Mouse (Mus musculus) heart, embryonic 15.5 days (tissue): ENCODE results near the gene Kdm2a. TPM values are rescaled to one million over a fixed set of nuclear protein-coding genes. Genes with fewer than 3 reads are reported as not detected.

Source experiments
- ATAC-seq: fragments of 200-750 bp; cut with Nextera tagmentation; replicated peaks from 2 replicates; pipeline ENCODE4 v1.8.0; 2017; ENCODE audit warnings: low read depth, moderate TSS enrichment; ENCODE audit not compliant: insufficient number of reproducible peaks, insufficient read depth, low FRiP score
- H3K27ac ChIP-seq: fragments of 300-500 bp; sonication (generic); 2 replicates; pipeline ENCODE4 v1.5.1; 2015; ENCODE audit warnings: mild to moderate bottlenecking, inconsistent platforms
- H3K27me3 ChIP-seq: fragments of 300-500 bp; sonication (generic); 2 replicates; pipeline ENCODE4 v1.6.1; 2015; ENCODE audit warnings: inconsistent platforms
- H3K36me3 ChIP-seq: fragments of 300-500 bp; sonication (generic); 2 replicates; pipeline ENCODE4 v1.6.1; 2015; ENCODE audit warnings: mild to moderate bottlenecking, inconsistent platforms
- H3K4me1 ChIP-seq: fragments of 300-500 bp; sonication (generic); replicated peaks from 2 replicates; pipeline ENCODE4 v1.6.1; 2015; ENCODE audit warnings: inconsistent platforms
- H3K4me2 ChIP-seq: fragments of 300-500 bp; sonication (generic); 2 replicates; pipeline ENCODE4 v1.6.1; 2015; ENCODE audit warnings: inconsistent platforms, mild to moderate bottlenecking, moderate library complexity
- H3K4me3 ChIP-seq: fragments of 300-500 bp; sonication (generic); 2 replicates; pipeline ENCODE4 v1.5.1; 2015; ENCODE audit warnings: mild to moderate bottlenecking, inconsistent platforms
- H3K9ac ChIP-seq: fragments of 300-500 bp; sonication (generic); 2 replicates; pipeline ENCODE4 v1.6.1; 2015; ENCODE audit warnings: mild to moderate bottlenecking, inconsistent platforms
- H3K9me3 ChIP-seq: fragments of 300-500 bp; sonication (generic); replicated peaks from 2 replicates; pipeline ENCODE4 v1.6.1; 2016; ENCODE audit warnings: inconsistent platforms
- WGBS: fragments of 180-500 bp; shearing (Covaris S2); methylation state at CpG from one replicate; pipeline ENCODE4 v1.1.7; 2015; ENCODE audit warnings: mixed read lengths; 5-methylcytosine and 5-hydroxymethylcytosine counted together
- polyA plus RNA-seq: library from polyadenylated mRNA; unstranded; fragments of >200 nt; fragmentation: Nextera tagmentation; extraction: Ambion mirVana; gene quantifications from 2 replicates; pipeline ENCODE4 v1.2.1, GENCODE M21; 2015

Kdm2a gene
- polyA plus RNA-seq, 1 experiment from 2014 or later, result 29.5 TPM

DNA sequence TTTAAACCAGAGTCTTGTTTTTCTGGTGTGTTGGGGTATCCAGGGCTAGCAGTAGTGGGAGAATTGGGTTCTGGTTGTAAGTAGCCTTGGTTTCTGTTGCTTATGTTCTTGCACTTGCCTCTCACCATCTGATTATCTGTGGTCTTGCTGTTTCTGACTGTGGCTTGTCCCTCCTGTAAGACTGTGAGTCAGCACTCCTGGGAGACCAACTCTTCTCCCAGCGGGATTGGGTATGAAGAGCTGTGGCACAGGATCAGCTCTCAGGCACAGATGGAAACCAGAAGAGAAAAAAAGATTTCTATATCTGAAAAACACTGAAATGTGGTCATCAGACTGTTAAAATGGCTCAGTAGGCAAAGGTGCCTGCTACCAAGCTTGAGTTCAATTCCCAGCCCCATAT lies 16.5 kb upstream of the Kdm2a start:
- no peaks in the 10 kb centered on the region for H3K9me3 ChIP-seq
- H3K9ac ChIP-seq, result no peak overlapping the region
- 72% methylated on average over 1 of the region's 1 CpGs for WGBS
- H3K27ac ChIP-seq, result no peak overlapping the region
- H3K4me3 ChIP-seq, result no peak overlapping the region
- H3K4me2 ChIP-seq, result no peak overlapping the region
- ATAC-seq, result no peak
- 0 out of 2 replicates have a peak, but pooled peaks cover 2% of the 10 kb centered on the region for H3K4me1 ChIP-seq
- no peaks in the 10 kb centered on the region for H3K27me3 ChIP-seq
- H3K36me3 ChIP-seq, result no peaks in the 10 kb centered on the region

DNA sequence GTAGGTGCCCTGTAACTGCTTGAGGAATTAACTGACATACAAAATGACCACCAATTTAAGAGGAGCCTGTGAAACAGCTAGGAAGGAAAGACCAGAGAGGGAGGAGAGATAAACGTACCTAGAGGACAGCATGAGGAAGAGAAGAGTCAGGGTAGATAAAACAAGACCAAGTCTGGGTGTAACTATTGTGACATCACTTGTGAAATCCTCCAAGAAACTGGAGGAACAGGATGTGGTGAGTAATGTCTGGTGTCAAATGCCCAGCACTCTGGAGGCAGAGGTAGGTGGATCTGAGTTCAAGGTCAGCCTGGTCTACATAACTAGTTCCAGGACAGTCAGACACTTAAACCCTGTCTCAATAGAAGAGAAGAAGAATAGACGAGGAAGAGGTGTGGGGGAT lies 11.0 kb upstream of the Kdm2a start:
- WGBS, result 50% methylated on average over 2 of the region's 2 CpGs
- no peaks in the 10 kb centered on the region for H3K36me3 ChIP-seq
- H3K4me3 ChIP-seq, result no peak overlapping the region
- H3K27ac ChIP-seq, result no peak overlapping the region
- H3K9ac ChIP-seq, result no peak overlapping the region
- no peaks in the 10 kb centered on the region for H3K27me3 ChIP-seq
- no peaks in the 10 kb centered on the region for H3K4me1 ChIP-seq
- no peaks in the 10 kb centered on the region for H3K9me3 ChIP-seq
- H3K4me2 ChIP-seq, result no peak overlapping the region
- ATAC-seq, result no peak

DNA sequence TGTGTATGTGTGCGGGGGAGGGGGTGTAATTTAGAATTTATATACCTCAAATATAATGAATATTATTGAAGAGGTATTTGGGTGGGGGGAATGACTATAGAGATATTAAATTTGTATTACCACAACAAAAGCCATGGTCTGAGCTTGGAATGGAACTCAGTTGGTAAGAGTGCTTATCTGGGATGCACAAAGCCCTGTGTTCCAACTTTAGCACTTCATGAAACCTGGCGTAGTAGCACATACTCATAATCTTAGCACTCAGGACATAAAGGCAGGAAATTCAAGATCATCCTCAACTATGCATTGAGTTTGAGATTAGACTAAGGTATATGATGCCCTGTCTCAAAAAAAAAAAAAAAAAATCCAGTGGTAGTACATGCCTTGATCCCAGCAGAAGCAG lies 6.8 kb upstream of the Kdm2a start:
- no peak overlapping the region for H3K4me2 ChIP-seq
- no peak overlapping the region for H3K4me3 ChIP-seq
- H3K27ac ChIP-seq, result no peak overlapping the region
- WGBS, result 90% methylated on average over 2 of the region's 2 CpGs
- H3K9me3 ChIP-seq, result no peaks in the 10 kb centered on the region
- no peak overlapping the region for H3K9ac ChIP-seq
- no peaks in the 10 kb centered on the region for H3K27me3 ChIP-seq
- ATAC-seq, result no peak
- H3K36me3 ChIP-seq, result no peaks in the 10 kb centered on the region
- H3K4me1 ChIP-seq, result no peaks in the 10 kb centered on the region

DNA sequence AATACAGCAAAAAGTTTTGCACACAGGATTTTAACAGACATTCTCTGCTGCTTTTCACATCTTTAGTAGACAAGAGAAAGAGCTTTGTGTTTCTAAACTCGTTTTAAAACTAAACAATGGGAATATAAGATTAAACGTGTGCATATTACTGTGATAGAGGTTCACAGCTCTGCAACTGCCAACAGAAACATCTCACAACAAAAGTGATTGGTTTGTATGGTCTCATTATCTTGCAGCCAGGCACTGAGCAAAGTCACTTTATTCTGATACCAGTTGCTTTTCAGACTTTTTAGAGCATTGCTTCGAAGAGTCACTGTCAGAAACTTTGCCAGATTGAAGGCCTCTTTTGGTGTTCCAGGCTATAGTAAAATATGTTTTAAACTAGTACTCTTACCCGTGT lies 874 bp upstream of the Kdm2a start:
- Histone ChIP-seq H3K4me3 (no peak overlapping the region), H3K4me2 (peak overlapping the region; percentile 90), H3K4me1 (peaks cover 14% of the 10 kb centered on the region)

GRCm38 (mm10) chr19:4398630-4398948 lies 504 bp upstream of the Kdm2a start:
- Histone ChIP-seq H3K27ac (peak overlapping the region; percentile 87), H3K27me3 (no peaks in the 10 kb centered on the region), H3K9ac (peak overlapping the region; percentile 71), H3K9me3 (no peaks in the 10 kb centered on the region), H3K4me3 (peak overlapping the region; percentile 84), H3K36me3 (no peaks in the 10 kb centered on the region), H3K4me2 (peak overlapping the region; percentile 90), H3K4me1 (peaks cover 16% of the 10 kb centered on the region)
- no peak for ATAC-seq
- 37% methylated on average over 8 of the region's 8 CpGs for WGBS

More for the DNA sequence above, 874 bp upstream of the Kdm2a start:
- Histone ChIP-seq H3K9me3 (no peaks in the 10 kb centered on the region), H3K36me3 (no peaks in the 10 kb centered on the region), H3K27ac (peak overlapping the region; percentile 87; the same call in 1 of the 2 replicates), H3K9ac (no peak overlapping the region), H3K27me3 (no peaks in the 10 kb centered on the region)
- WGBS, result 68% methylated on average over 4 of the region's 4 CpGs
- no peak for ATAC-seq

GRCm38 (mm10) chr19:4396998-4397797 lies 887 bp downstream of the Kdm2a start:
- Histone ChIP-seq H3K4me1 (peaks cover 25% of the 10 kb centered on the region), H3K9me3 (no peaks in the 10 kb centered on the region), H3K4me2 (peak overlapping the region; percentile 90), H3K27me3 (no peaks in the 10 kb centered on the region), H3K4me3 (peak overlapping the region; percentile 84), H3K36me3 (no peaks in the 10 kb centered on the region), H3K27ac (peak overlapping the region; percentile 97), H3K9ac (peak overlapping the region; percentile 96)
- under 1% methylated on average over 60 of the region's 90 CpGs for WGBS
- peak; percentile 92 for ATAC-seq

DNA sequence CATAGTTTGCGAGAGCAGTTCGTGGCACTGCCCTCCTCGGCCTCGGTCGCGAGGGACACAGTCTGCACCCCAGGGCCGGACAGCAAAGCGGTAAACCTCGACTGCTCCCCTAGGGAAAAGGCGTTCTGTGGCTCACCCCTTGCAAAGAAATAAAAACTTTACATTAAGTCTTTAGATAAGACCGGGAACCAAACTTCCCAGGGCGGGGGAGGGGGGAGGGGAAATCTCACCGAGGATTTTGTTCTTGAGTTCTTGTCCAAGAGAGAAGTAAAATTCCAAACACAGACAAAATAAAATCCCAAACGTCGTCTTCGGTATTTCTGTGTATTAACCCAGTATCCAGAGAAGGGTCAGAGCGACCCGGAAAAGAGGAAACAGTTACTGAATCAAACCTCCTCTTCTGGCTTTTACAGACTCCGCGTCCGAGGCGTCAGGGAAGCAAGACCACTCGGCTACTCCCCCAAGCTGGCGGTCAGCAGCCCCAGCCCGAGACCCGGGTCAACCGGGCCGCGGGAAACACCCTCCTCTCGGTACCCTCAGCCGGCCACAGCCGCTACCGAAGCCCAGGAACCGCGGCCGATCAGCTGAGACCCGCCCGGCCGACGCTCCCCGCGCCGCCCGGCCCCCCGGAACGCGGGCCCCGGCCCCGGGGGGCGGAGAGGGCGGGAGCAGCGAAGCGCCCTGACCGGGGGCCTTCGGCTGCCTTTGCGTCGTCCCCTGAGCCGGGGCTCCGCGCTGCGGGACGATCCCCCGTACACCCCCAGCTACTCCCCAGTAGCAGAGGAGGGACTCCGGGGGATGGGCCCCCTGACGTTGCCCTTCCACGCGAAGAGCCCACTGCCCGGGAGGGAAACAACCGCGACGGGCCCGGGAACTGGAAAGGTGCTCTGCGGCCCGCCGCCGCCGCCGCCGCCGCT lies 1.7 kb downstream of the Kdm2a start:
- peak; percentile 18 for ATAC-seq
- Histone ChIP-seq H3K27ac (peak overlapping the region; percentile 97), H3K9me3 (no peaks in the 10 kb centered on the region), H3K4me2 (peak overlapping the region; percentile 69), H3K4me1 (peaks cover 27% of the 10 kb centered on the region), H3K36me3 (peaks cover 4% of the 10 kb centered on the region; the same call in 1 of the 2 replicates), H3K9ac (peak overlapping the region; percentile 96), H3K27me3 (no peaks in the 10 kb centered on the region), H3K4me3 (peak overlapping the region; percentile 84)
- WGBS, result under 1% methylated on average over 78 of the region's 80 CpGs

GRCm38 (mm10) chr19:4387276-4387675 lies 10.8 kb downstream of the Kdm2a start:
- H3K36me3 ChIP-seq, result peaks cover 25% of the 10 kb centered on the region; the same call in 1 of the 2 replicates
- H3K9me3 ChIP-seq, result no peaks in the 10 kb centered on the region
- H3K27ac ChIP-seq, result no peak overlapping the region
- no peaks in the 10 kb centered on the region for H3K27me3 ChIP-seq
- no peak for ATAC-seq
- no peak overlapping the region for H3K4me3 ChIP-seq
- no peak overlapping the region for H3K4me2 ChIP-seq
- H3K9ac ChIP-seq, result no peak overlapping the region
- H3K4me1 ChIP-seq, result peaks cover 9% of the 10 kb centered on the region; the same call in 1 of the 2 replicates

DNA sequence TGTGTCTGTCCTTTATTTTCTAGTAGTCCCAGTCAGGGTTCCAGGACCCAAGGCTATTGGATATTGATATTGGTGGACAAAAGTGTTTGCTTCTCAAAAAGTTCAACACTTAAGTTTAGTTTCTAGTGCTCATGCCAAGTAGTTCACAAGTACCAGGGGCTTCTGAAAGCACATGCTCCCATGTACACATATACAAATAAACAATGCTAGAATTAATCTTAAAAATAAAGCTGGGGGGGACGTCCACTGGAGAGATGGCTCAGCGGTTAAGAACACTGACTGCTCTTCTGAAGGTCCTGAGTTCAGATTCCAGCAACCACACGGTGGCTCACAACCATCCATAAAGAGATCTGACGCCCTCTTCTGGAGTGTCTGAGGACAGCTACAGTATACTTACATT lies 13.1 kb downstream of the Kdm2a start:
- no peak overlapping the region for H3K27ac ChIP-seq
- H3K27me3 ChIP-seq, result no peaks in the 10 kb centered on the region
- H3K4me3 ChIP-seq, result no peak overlapping the region
- H3K9ac ChIP-seq, result no peak overlapping the region
- ATAC-seq, result no peak
- H3K9me3 ChIP-seq, result no peaks in the 10 kb centered on the region
- WGBS, result 80% methylated on average over 4 of the region's 4 CpGs
- peaks cover 30% of the 10 kb centered on the region; the same call in 1 of the 2 replicates for H3K36me3 ChIP-seq
- H3K4me2 ChIP-seq, result no peak overlapping the region
- H3K4me1 ChIP-seq, result peaks cover 11% of the 10 kb centered on the region

DNA sequence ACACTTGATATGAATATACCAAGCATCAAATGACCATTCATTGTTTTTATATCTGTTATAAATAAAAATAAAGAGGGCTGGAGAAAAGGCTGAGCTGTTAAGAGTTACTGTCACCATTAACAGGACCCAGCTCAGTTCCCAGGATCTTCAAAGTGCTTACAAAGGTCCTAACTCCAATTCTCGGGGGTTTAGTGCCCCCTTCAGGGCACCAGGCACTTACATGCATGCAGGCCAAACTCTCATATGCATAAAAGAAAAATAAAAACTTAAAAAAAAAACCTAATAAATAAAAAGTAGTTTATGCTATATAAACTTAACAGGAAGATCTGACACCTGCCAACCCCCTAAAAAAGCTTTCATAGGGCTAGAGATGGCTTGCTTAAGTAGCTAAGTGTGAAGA lies 13.8 kb downstream of the Kdm2a start:
- ATAC-seq, result no peak
- H3K4me2 ChIP-seq, result no peak overlapping the region
- 46% methylated on average over 1 of the region's 1 CpGs for WGBS
- peaks cover 11% of the 10 kb centered on the region for H3K4me1 ChIP-seq
- no peaks in the 10 kb centered on the region for H3K27me3 ChIP-seq
- no peak overlapping the region for H3K9ac ChIP-seq
- H3K9me3 ChIP-seq, result no peaks in the 10 kb centered on the region
- no peak overlapping the region for H3K27ac ChIP-seq
- H3K4me3 ChIP-seq, result no peak overlapping the region
- peaks cover 30% of the 10 kb centered on the region; the same call in 1 of the 2 replicates for H3K36me3 ChIP-seq

GRCm38 (mm10) chr19:4383306-4383705 lies 14.8 kb downstream of the Kdm2a start:
- Histone ChIP-seq H3K9me3 (no peaks in the 10 kb centered on the region), H3K4me2 (no peak overlapping the region), H3K27ac (no peak overlapping the region), H3K27me3 (no peaks in the 10 kb centered on the region), H3K9ac (no peak overlapping the region), H3K36me3 (peaks cover 34% of the 10 kb centered on the region), H3K4me1 (peaks cover 11% of the 10 kb centered on the region), H3K4me3 (no peak overlapping the region)
- ATAC-seq, result no peak
